Mouse (Mus musculus): ENCODE data around the gene Pck2. TPM values are rescaled to one million over a fixed set of nuclear protein-coding genes. Genes with fewer than 3 reads are reported as not detected.

Gene Pck2
- polyA plus RNA-seq, 1 experiment from 2014 or later = 36.8 TPM

GRCm38 (mm10) chr14:55551347-55551746 is 11.3 kb downstream of the Pck2 start:
- H3K27ac ChIP-seq (ENCODE audit: low read length) = no peak overlapping the region
- H3K4me3 ChIP-seq (ENCODE audit: low read length) = no peak overlapping the region
- H3K4me1 ChIP-seq (ENCODE audit: control insufficient read depth, insufficient read depth, low read length) = no peaks in the 10 kb centered on the region
- no peaks in the 10 kb centered on the region for H3K9me3 ChIP-seq (replicated peaks; ENCODE audit: control insufficient read depth, low read length)
- no peaks in the 10 kb centered on the region for H3K27me3 ChIP-seq (ENCODE audit: control insufficient read depth, insufficient read depth, low read length)
- 68% methylated on average over 5 of the region's 5 CpGs for WGBS
- no peak overlapping the region for H3K4me2 ChIP-seq (ENCODE audit: low read depth, low read length)
- H3K9ac ChIP-seq (ENCODE audit: low read length) = no peak overlapping the region
- peaks cover 17% of the 10 kb centered on the region for H3K36me3 ChIP-seq (ENCODE audit: control insufficient read depth, insufficient read depth)
- ATAC-seq (replicated peaks; ENCODE audit: extremely low read depth, insufficient read depth, low FRiP score) = no peak

GRCm38 (mm10) chr14:55551794-55552193 is 11.7 kb downstream of the Pck2 start:
- no peak overlapping the region for H3K9ac ChIP-seq (ENCODE audit: low read length)
- H3K4me3 ChIP-seq (ENCODE audit: low read length) = no peak overlapping the region
- no peak overlapping the region for H3K4me2 ChIP-seq (ENCODE audit: low read depth, low read length)
- no peaks in the 10 kb centered on the region for H3K27me3 ChIP-seq (ENCODE audit: control insufficient read depth, insufficient read depth, low read length)
- H3K36me3 ChIP-seq (ENCODE audit: control insufficient read depth, insufficient read depth) = peaks cover 13% of the 10 kb centered on the region
- H3K4me1 ChIP-seq (ENCODE audit: control insufficient read depth, insufficient read depth, low read length) = peaks cover 2% of the 10 kb centered on the region; the same call in 1 of the 2 replicates
- no peak for ATAC-seq (replicated peaks; ENCODE audit: extremely low read depth, insufficient read depth, low FRiP score)
- no peak overlapping the region for H3K27ac ChIP-seq (ENCODE audit: low read length)
- WGBS = 90% methylated on average over 8 of the region's 8 CpGs
- H3K9me3 ChIP-seq (replicated peaks; ENCODE audit: control insufficient read depth, low read length) = no peaks in the 10 kb centered on the region

- H3K9me3 ChIP-seq (replicated peaks; ENCODE audit: control insufficient read depth, low read length) = no peaks in the 10 kb centered on the region
- no peak overlapping the region for H3K9ac ChIP-seq (ENCODE audit: low read length)
- H3K4me2 ChIP-seq (ENCODE audit: low read depth, low read length) = no peak overlapping the region
- no peak overlapping the region for H3K27ac ChIP-seq (ENCODE audit: low read length)
- H3K27me3 ChIP-seq (ENCODE audit: control insufficient read depth, insufficient read depth, low read length) = no peaks in the 10 kb centered on the region
- no peak for ATAC-seq (replicated peaks; ENCODE audit: extremely low read depth, insufficient read depth, low FRiP score)
- H3K4me1 ChIP-seq (ENCODE audit: control insufficient read depth, insufficient read depth, low read length) = peaks cover 4% of the 10 kb centered on the region; the same call in 1 of the 2 replicates
- H3K4me3 ChIP-seq (ENCODE audit: low read length) = no peak overlapping the region
- no peaks in the 10 kb centered on the region for H3K36me3 ChIP-seq (ENCODE audit: control insufficient read depth, insufficient read depth)
Measured at GRCm38 (mm10) chr14:55554635-55555034, 14.6 kb downstream of the Pck2 start.

GRCm38 (mm10) chr14:55555788-55556187 is 15.7 kb downstream of the Pck2 start:
- Histone ChIP-seq H3K9me3 (replicated peaks; ENCODE audit: control insufficient read depth, low read length) (no peaks in the 10 kb centered on the region), H3K9ac (ENCODE audit: low read length) (no peak overlapping the region), H3K27ac (ENCODE audit: low read length) (no peak overlapping the region), H3K4me2 (ENCODE audit: low read depth, low read length) (no peak overlapping the region), H3K4me1 (ENCODE audit: control insufficient read depth, insufficient read depth, low read length) (peaks cover 4% of the 10 kb centered on the region; the same call in 1 of the 2 replicates), H3K4me3 (ENCODE audit: low read length) (no peak overlapping the region), H3K36me3 (ENCODE audit: control insufficient read depth, insufficient read depth) (no peaks in the 10 kb centered on the region), H3K27me3 (ENCODE audit: control insufficient read depth, insufficient read depth, low read length) (no peaks in the 10 kb centered on the region)
- 65% methylated on average over 3 of the region's 3 CpGs for WGBS
- ATAC-seq (replicated peaks; ENCODE audit: extremely low read depth, insufficient read depth, low FRiP score) = no peak

- no peak overlapping the region for H3K27ac ChIP-seq (ENCODE audit: low read length)
Measured at GRCm38 (mm10) chr14:55557003-55557402, 16.9 kb downstream of the Pck2 start.

GRCm38 (mm10) chr14:55557587-55557986 is 17.5 kb downstream of the Pck2 start:
- no peaks in the 10 kb centered on the region for H3K27me3 ChIP-seq (ENCODE audit: control insufficient read depth, insufficient read depth, low read length)
- no peak overlapping the region for H3K27ac ChIP-seq (ENCODE audit: low read length)
- ATAC-seq (replicated peaks; ENCODE audit: extremely low read depth, insufficient read depth, low FRiP score) = no peak
- peaks cover 12% of the 10 kb centered on the region for H3K4me1 ChIP-seq (ENCODE audit: control insufficient read depth, insufficient read depth, low read length)
- H3K9ac ChIP-seq (ENCODE audit: low read length) = no peak overlapping the region
- no peak overlapping the region for H3K4me3 ChIP-seq (ENCODE audit: low read length)
- H3K4me2 ChIP-seq (ENCODE audit: low read depth, low read length) = no peak overlapping the region
- H3K36me3 ChIP-seq (ENCODE audit: control insufficient read depth, insufficient read depth) = no peaks in the 10 kb centered on the region
- no peaks in the 10 kb centered on the region for H3K9me3 ChIP-seq (replicated peaks; ENCODE audit: control insufficient read depth, low read length)
- 80% methylated on average over 3 of the region's 3 CpGs for WGBS

More at GRCm38 (mm10) chr14:55557003-55557402, 16.9 kb downstream of the Pck2 start:
- Histone ChIP-seq H3K36me3 (ENCODE audit: control insufficient read depth, insufficient read depth) (no peaks in the 10 kb centered on the region), H3K4me1 (ENCODE audit: control insufficient read depth, insufficient read depth, low read length) (peaks cover 12% of the 10 kb centered on the region), H3K4me2 (ENCODE audit: low read depth, low read length) (no peak overlapping the region), H3K9me3 (replicated peaks; ENCODE audit: control insufficient read depth, low read length) (no peaks in the 10 kb centered on the region), H3K27me3 (ENCODE audit: control insufficient read depth, insufficient read depth, low read length) (no peaks in the 10 kb centered on the region), H3K4me3 (ENCODE audit: low read length) (no peak overlapping the region), H3K9ac (ENCODE audit: low read length) (no peak overlapping the region)
- ATAC-seq (replicated peaks; ENCODE audit: extremely low read depth, insufficient read depth, low FRiP score) = no peak
- 22% methylated on average over 5 of the region's 5 CpGs for WGBS

- H3K27ac ChIP-seq (ENCODE audit: low read length) = peak overlapping the region; percentile 49; the same call in 1 of the 2 replicates
Measured at GRCm38 (mm10) chr14:55558740-55559448, 18.8 kb downstream of the Pck2 start.

GRCm38 (mm10) chr14:55559799-55560201 is 19.7 kb downstream of the Pck2 start, which contains the start of gene Dcaf11:
Gene Dcaf11 (plus strand): TSS chr14:55560006.
- peak; percentile 82 for ATAC-seq (replicated peaks; ENCODE audit: extremely low read depth, insufficient read depth, low FRiP score)
- WGBS = under 1% methylated on average over 27 of the region's 27 CpGs

More at GRCm38 (mm10) chr14:55558740-55559448, 18.8 kb downstream of the Pck2 start:
- no peak overlapping the region; the same call in 1 of the 2 replicates for H3K4me3 ChIP-seq (ENCODE audit: low read length)
- H3K36me3 ChIP-seq (ENCODE audit: control insufficient read depth, insufficient read depth) = peaks cover 7% of the 10 kb centered on the region
- peak overlapping the region; percentile 86 for H3K9ac ChIP-seq (ENCODE audit: low read length)
- no peaks in the 10 kb centered on the region for H3K27me3 ChIP-seq (ENCODE audit: control insufficient read depth, insufficient read depth, low read length)
- ATAC-seq (replicated peaks; ENCODE audit: extremely low read depth, insufficient read depth, low FRiP score) = no peak
- WGBS = 58% methylated on average over 6 of the region's 6 CpGs
- peaks cover 12% of the 10 kb centered on the region for H3K4me1 ChIP-seq (ENCODE audit: control insufficient read depth, insufficient read depth, low read length)
- peak overlapping the region; percentile 85 for H3K4me2 ChIP-seq (ENCODE audit: low read depth, low read length)
- no peaks in the 10 kb centered on the region for H3K9me3 ChIP-seq (replicated peaks; ENCODE audit: control insufficient read depth, low read length)

More at GRCm38 (mm10) chr14:55559799-55560201, 19.7 kb downstream of the Pck2 start, which contains the start of gene Dcaf11:
- H3K9ac ChIP-seq (ENCODE audit: low read length) = peak within 1 kb of the TSS; percentile 86
- peak within 1 kb of the TSS; percentile 86 for H3K4me3 ChIP-seq (ENCODE audit: low read length)
- peaks cover 12% of the 10 kb centered on the region for H3K4me1 ChIP-seq (ENCODE audit: control insufficient read depth, insufficient read depth, low read length)
- no peaks in the 10 kb centered on the region for H3K9me3 ChIP-seq (replicated peaks; ENCODE audit: control insufficient read depth, low read length)
- peaks cover 15% of the 10 kb centered on the region for H3K36me3 ChIP-seq (ENCODE audit: control insufficient read depth, insufficient read depth)
- peak within 1 kb of the TSS; percentile 85 for H3K4me2 ChIP-seq (ENCODE audit: low read depth, low read length)
- H3K27me3 ChIP-seq (ENCODE audit: control insufficient read depth, insufficient read depth, low read length) = no peaks in the 10 kb centered on the region
- peak within 1 kb of the TSS; percentile 100 for H3K27ac ChIP-seq (ENCODE audit: low read length)

All from heart, embryonic 16.5 days (tissue).